Mouse (Mus musculus) liver, embryonic 14.5 days (tissue): ENCODE measurements around the gene Foxl1. TPM values are rescaled to one million over a fixed set of nuclear protein-coding genes. Genes with fewer than 3 reads are reported as not detected.

Experiments used
- ATAC-seq: fragments of 200-750 bp; cut with Nextera tagmentation; 2 replicates; pipeline ENCODE4 v1.8.0; 2017; ENCODE audit warnings: moderate number of reproducible peaks, mild to moderate bottlenecking, moderate library complexity; ENCODE audit not compliant: insufficient read depth
- DNase-seq, 3 experiments: peaks; one replicate each; pipeline ENCODE4 v3.0.0-alpha.2; 2012 to 2013; ENCODE audit warnings: low read depth in 3 of 3, low spot score in 3 of 3
- H3K27ac ChIP-seq: fragments of 300-500 bp; sonication (generic); 2 replicates; pipeline ENCODE4 v1.5.1; 2014; ENCODE audit warnings: moderate library complexity, mild to moderate bottlenecking, control low read depth, inconsistent platforms
- H3K27me3 ChIP-seq: fragments of 300-500 bp; sonication (generic); 2 replicates; pipeline ENCODE4 v1.6.1; 2014; ENCODE audit warnings: mild to moderate bottlenecking, low read length, moderate library complexity; ENCODE audit not compliant: control insufficient read depth, insufficient read depth
- H3K36me3 ChIP-seq: fragments of 300-500 bp; sonication (generic); replicated peaks from 2 replicates; pipeline ENCODE4 v1.6.1; 2014; ENCODE audit warnings: low read depth; ENCODE audit not compliant: control insufficient read depth, insufficient read depth
- H3K4me1 ChIP-seq, 2 experiments: fragments of 200-500 bp in 1 of 2; fragments of 300-500 bp in 1 of 2; sonication (generic) in 1 of 2; replicated peaks; 2 replicates each; pipeline ENCODE4 v1.6.1; 2012 to 2014; ENCODE audit warnings: antibody characterized with exemption in 1 of 2, inconsistent platforms in 1 of 2, low read length in 1 of 2; ENCODE audit not compliant: control insufficient read depth in 2 of 2, insufficient read depth in 2 of 2
- H3K4me2 ChIP-seq: fragments of 300-500 bp; sonication (generic); 2 replicates; pipeline ENCODE4 v1.6.1; 2014; ENCODE audit warnings: low read depth, mild to moderate bottlenecking, control low read depth, moderate library complexity
- H3K4me3 ChIP-seq, 2 experiments: fragments of 200-500 bp in 1 of 2; fragments of 300-500 bp in 1 of 2; sonication (generic) in 1 of 2; 2 replicates each; pipeline ENCODE4 v1.5.1; 2012 to 2014; ENCODE audit warnings: low read depth in 2 of 2, low read length in 2 of 2, mild to moderate bottlenecking in 2 of 2, control low read depth in 1 of 2, inconsistent platforms in 1 of 2, moderate library complexity in 1 of 2; ENCODE audit not compliant: insufficient read depth in 1 of 2
- H3K9ac ChIP-seq: fragments of 300-500 bp; sonication (generic); replicated peaks from 2 replicates; pipeline ENCODE4 v1.6.1; 2014; ENCODE audit warnings: mild to moderate bottlenecking, control low read depth, moderate library complexity
- H3K9me3 ChIP-seq: fragments of 300-500 bp; sonication (generic); 2 replicates; pipeline ENCODE4 v1.6.1; 2016; ENCODE audit warnings: low read length, mixed read lengths; ENCODE audit not compliant: control insufficient read depth
- CTCF ChIP-seq: IDR thresholded peaks from 2 replicates; pipeline ENCODE4 v1.5.1; 2016; ENCODE audit warnings: antibody characterized with exemption, low read depth, control low read depth
- EP300 ChIP-seq: IDR thresholded peaks from 2 replicates; pipeline ENCODE4 v1.6.1; 2016; ENCODE audit warnings: antibody characterized with exemption, low read depth
- WGBS: fragments of 180-500 bp; shearing (Covaris S2); extraction: QIAGEN DNeasy Blood & Tissue Kit; methylation state at CpG from one replicate; pipeline ENCODE4 v1.1.7; 2014; ENCODE audit not compliant: insufficient replicate concordance; 5-methylcytosine and 5-hydroxymethylcytosine counted together
- polyA plus RNA-seq, 2 experiments: library from polyadenylated mRNA; depleted of rRNA in 1 of 2; stranded (reverse) in 1 of 2; unstranded in 1 of 2; fragments of >200 nt; fragmentation: Nextera tagmentation in 1 of 2; extraction: Ambion mirVana in 1 of 2; gene quantifications; 2 replicates each; pipeline versions ENCODE4 v1.2.1 to v1.2.3; 2012 to 2014

Gene Foxl1
- polyA plus RNA-seq, 2 experiments: 0.07 to 0.08 TPM

DNA sequence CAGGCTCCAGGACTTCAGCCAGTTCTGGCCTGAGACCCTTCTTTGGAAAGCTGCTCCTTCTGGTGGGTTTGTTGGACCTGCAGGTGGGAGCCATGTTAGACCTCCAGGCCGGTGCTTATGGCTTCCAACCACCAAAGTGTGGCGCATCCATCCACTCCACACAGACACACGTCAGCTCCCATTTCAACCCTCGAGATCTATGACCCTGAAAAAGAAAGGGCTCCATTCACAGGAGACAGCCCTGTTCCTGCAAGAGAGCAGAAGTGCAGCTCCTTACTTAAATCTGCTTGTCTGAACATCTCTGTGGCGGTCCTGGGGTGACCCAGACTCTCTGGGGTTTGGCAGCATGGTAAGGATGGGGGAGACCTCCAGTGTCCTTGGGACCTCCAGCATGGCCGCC, 34.2 kb upstream of the Foxl1 start:
- TF ChIP-seq CTCF (no peak), EP300 (no peak)
- no peak for DNase-seq
- Histone ChIP-seq H3K27ac (no peak overlapping the region), H3K4me2 (no peak overlapping the region), H3K4me1 (no peaks in the 10 kb centered on the region), H3K27me3 (peaks cover 41% of the 10 kb centered on the region), H3K9me3 (no peaks in the 10 kb centered on the region), H3K4me3 (no peak overlapping the region), H3K36me3 (no peaks in the 10 kb centered on the region; the same call in none of the 2 replicates), H3K9ac (no peak overlapping the region)
- ATAC-seq: no peak
- WGBS: 60% methylated on average over 6 of the region's 6 CpGs

GRCm38 (mm10) chr8:121104049-121104818, 23.5 kb upstream of the Foxl1 start:
- WGBS: 50% methylated on average over 17 of the region's 17 CpGs
- TF ChIP-seq CTCF (peak; percentile 98), EP300 (no peak)
- no peak overlapping the region for H3K4me3 ChIP-seq
- H3K9me3 ChIP-seq: no peaks in the 10 kb centered on the region
- ATAC-seq: no peak
- no peak overlapping the region for H3K4me2 ChIP-seq
- H3K27ac ChIP-seq: no peak overlapping the region
- no peaks in the 10 kb centered on the region; the same call in 1 of the 2 replicates for H3K36me3 ChIP-seq
- DNase-seq: peak in 2 of 3 experiments; percentile 37 to 47
- H3K4me1 ChIP-seq: peaks cover 3 to 6% of the 10 kb centered on the region in 2 experiments; a peak in 2 of 4 replicates
- H3K27me3 ChIP-seq: no peaks in the 10 kb centered on the region
- no peak overlapping the region for H3K9ac ChIP-seq

- peak; percentile 37; the same call in 1 of the 2 replicates for TF ChIP-seq CTCF
- no peak for TF ChIP-seq EP300
- H3K27me3 ChIP-seq: no peaks in the 10 kb centered on the region
- ATAC-seq (peak; percentile 90), DNase-seq (peak; percentile 85 to 89 (median 87))
- H3K9me3 ChIP-seq: no peaks in the 10 kb centered on the region
- peak within 1 kb of the TSS; percentile 4; the same call in 1 of the 2 replicates for H3K27ac ChIP-seq
- peaks cover 3 to 6% of the 10 kb centered on the region in 2 experiments; a peak in 2 of 4 replicates for H3K4me1 ChIP-seq
- peak within 1 kb of the TSS; percentile 84 for H3K4me2 ChIP-seq
- H3K9ac ChIP-seq: peak within 1 kb of the TSS; percentile 78
- peak within 1 kb of the TSS; percentile 77 to 89 for H3K4me3 ChIP-seq
- H3K36me3 ChIP-seq: no peaks in the 10 kb centered on the region
- 1% methylated on average over 75 of the region's 75 CpGs for WGBS
These were observed 19.8 kb upstream of the Foxl1 start, which contains the start of gene Mthfsd for GRCm38 (mm10) chr8:121107668-121108656. Gene Mthfsd (minus strand): TSS chr8:121108392.

- Histone ChIP-seq H3K4me3 (peak overlapping the region; percentile 77 to 89), H3K4me1 (peaks cover 3 to 6% of the 10 kb centered on the region in 2 experiments; a peak in 2 of 4 replicates), H3K27me3 (peaks cover 3% of the 10 kb centered on the region), H3K27ac (no peak overlapping the region), H3K9ac (peak overlapping the region; percentile 78), H3K9me3 (no peaks in the 10 kb centered on the region), H3K36me3 (no peaks in the 10 kb centered on the region), H3K4me2 (peak overlapping the region; percentile 84)
- DNase-seq (no peak), ATAC-seq (no peak)
- no peak for TF ChIP-seq CTCF
- no peak for TF ChIP-seq EP300
- WGBS: 7% methylated on average over 5 of the region's 5 CpGs
These were observed 19.1 kb upstream of the Foxl1 start for GRCm38 (mm10) chr8:121108657-121109056.
